Mouse (Mus musculus): Measurements from ENCODE around the gene Hspb11.

GRCm38 (mm10) chr4:107221524-107221923, 31.9 kb upstream of the Hspb11 start:
- TF ChIP-seq CTCF (IDR thresholded peaks at IDR 0.05; ENCODE audit: low read depth, low read length), result no peak
- no peak for TF ChIP-seq POLR2A (IDR thresholded peaks at IDR 0.05; ENCODE audit: borderline replicate concordance, low read depth, low read length)

Measured in bone marrow macrophage, adult 2 months (primary cell).